Mouse (Mus musculus) layer of hippocampus, adult 8-10 months (tissue): ENCODE data around the gene Mindy4. TPM values are rescaled to one million over a fixed set of nuclear protein-coding genes. Genes with fewer than 3 reads are reported as not detected.

ENCODE experiments used
- DNase-seq, 2 experiments: peaks; one replicate each; pipeline ENCODE4 v3.0.0; 2022; ENCODE audit warnings: low spot score in 2 of 2
- microRNA-seq, 2 experiments: library from miRNA; unstranded; fragments of <30 nt; microRNA quantifications; one replicate each; pipeline ENCODE4 v1.2.0; 2022
- total RNA-seq, 4 experiments: library from RNA; stranded (reverse); gene quantifications; 2 replicates each; pipeline ENCODE4 v1.2.4; 2022

Mindy4 gene
- total RNA-seq, 4 experiments from 2014 or later: 11.9 to 13.8 (median 12.8) TPM

GRCm38 (mm10) chr6:55367126-55367525 lies 163.9 kb downstream of the Mindy4 start:
- no peak for DNase-seq

Small RNA genes lying within 50 kb of the gene (microRNA-seq; reads per million reads assigned to microRNA genes)
- 0 reads per million in 2 experiments for gene Gm25458

Other genes with a start within 250 kb of the Mindy4 start
- gene Nod1, start 230.8 kb upstream of the Mindy4 start, total RNA-seq: 1 to 10 TPM; 4.7 to 7.6 (median 6.2) TPM
- gene Ggct, start 210.4 kb upstream of the Mindy4 start, total RNA-seq: 10 to 100 TPM; 30.2 to 38.7 (median 34.5) TPM
- 100 to 1,000 TPM; 125 to 137 (median 130) TPM for gene Gars, start 165.4 kb upstream of the Mindy4 start, total RNA-seq
- 1 to 10 TPM; 4.0 to 5.9 (median 5.3) TPM for gene Crhr2, start 70.4 kb upstream of the Mindy4 start, total RNA-seq
- 1 to 10 TPM; 1.2 to 6.0 (median 3.1) TPM for gene Inmt, start 28.3 kb upstream of the Mindy4 start, total RNA-seq
- gene Aqp1, start 133.0 kb downstream of the Mindy4 start, total RNA-seq: 1 to 10 TPM in 2 of 4 experiments, under 1 TPM in 2; 0.19 to 1.3 (median 0.85) TPM
- not detected for gene Ghrhr, start 172.9 kb downstream of the Mindy4 start, total RNA-seq
- 100 to 1,000 TPM; 130 to 163 (median 141) TPM for gene Adcyap1r1, start 248.6 kb downstream of the Mindy4 start, total RNA-seq